In genomic region chr5:81072888-81073287, GRCm38 (mm10) we compare ENCODE assay signal across 21 mouse cellular contexts. TPM values are rescaled to one million over a fixed set of nuclear protein-coding genes. Genes with fewer than 3 reads are reported as not detected.
A peak's percentile ranks its signal among the peaks of the same experiment; 100 is the strongest.
DNase-seq lines count a peak whose midpoint lies in the region; ATAC-seq and TF ChIP-seq lines count a peak whose summit lies in the region.
"Had no signal": no experiment of that assay in that cellular context is flagged by ENCODE, and none has a peak within 500 bp of the region (broad histone marks: within the 10 kb centered on the region; RNA-seq: fewer than 3 reads in every experiment).

No protein-coding gene starts in this region.

- no peaks in the 10 kb centered on the region for H3K27me3 ChIP-seq in kidney, embryonic 15.5 days
- H3K27me3 ChIP-seq in kidney, embryonic 16.5 days (ENCODE audit: insufficient read depth, low read length), result no peaks in the 10 kb centered on the region
- no peaks in the 10 kb centered on the region for H3K27me3 ChIP-seq in kidney, embryonic 14.5 days (ENCODE audit: control insufficient read depth, insufficient read depth, low read length)
- H3K27me3 ChIP-seq in myocyte (ENCODE audit: control insufficient read depth, insufficient read depth, insufficient read length), result no peaks in the 10 kb centered on the region
- H3K27me3 ChIP-seq: CH12.LX had no signal

- peak; percentile 67; the same call in 1 of the 2 replicates for ATAC-seq in kidney, embryonic 15.5 days (replicated peaks; ENCODE audit: low FRiP score)
- peak; percentile 81 for ATAC-seq in kidney, embryonic 16.5 days (ENCODE audit: low FRiP score, low TSS enrichment)
- no peak for ATAC-seq in kidney, embryonic 14.5 days (ENCODE audit: low FRiP score, low TSS enrichment)
- ATAC-seq: activated CD4-positive, CD25-positive, alpha-beta regulatory T cell, adult 4 months; CD4-positive, CD25-positive, alpha-beta regulatory T cell, adult 4 months; Patski had no signal

- TF ChIP-seq POLR2A in myocyte (IDR thresholded peaks at IDR 0.05; ENCODE audit: insufficient read length, low read depth), result no peak

- 73% methylated on average over 5 of the region's 5 CpGs for WGBS in kidney, embryonic 15.5 days
- WGBS in kidney, embryonic 16.5 days, result 71% methylated on average over 5 of the region's 5 CpGs
- 77% methylated on average over 5 of the region's 5 CpGs for WGBS in kidney, embryonic 14.5 days

- H3ac ChIP-seq in myocyte (ENCODE audit: control insufficient read depth, insufficient read length), result no peak overlapping the region

- no peaks in the 10 kb centered on the region for H3K36me3 ChIP-seq in kidney, embryonic 15.5 days
- no peaks in the 10 kb centered on the region for H3K36me3 ChIP-seq in kidney, embryonic 16.5 days (ENCODE audit: insufficient read depth, low read length)
- no peaks in the 10 kb centered on the region for H3K36me3 ChIP-seq in kidney, embryonic 14.5 days (ENCODE audit: control insufficient read depth, insufficient read depth, low read length)
- H3K36me3 ChIP-seq in myocyte (ENCODE audit: control insufficient read depth, insufficient read depth), result no peaks in the 10 kb centered on the region
- H3K36me3 ChIP-seq: G1E had no signal

- no peak overlapping the region for H3K9ac ChIP-seq in kidney, embryonic 15.5 days
- no peak overlapping the region for H3K9ac ChIP-seq in kidney, embryonic 16.5 days (replicated peaks; ENCODE audit: low read length)
- no peak overlapping the region for H3K9ac ChIP-seq in kidney, embryonic 14.5 days (ENCODE audit: low read depth, low read length)

- no peak overlapping the region for H3K27ac ChIP-seq in kidney, embryonic 15.5 days
- no peak overlapping the region for H3K27ac ChIP-seq in kidney, embryonic 16.5 days (ENCODE audit: low read length)
- no peak overlapping the region for H3K27ac ChIP-seq in kidney, embryonic 14.5 days (ENCODE audit: low read depth, low read length)

- no peaks in the 10 kb centered on the region for H3K9me3 ChIP-seq in kidney, embryonic 15.5 days (replicated peaks)
- no peaks in the 10 kb centered on the region for H3K9me3 ChIP-seq in kidney, embryonic 16.5 days (ENCODE audit: low read length)
- no peaks in the 10 kb centered on the region for H3K9me3 ChIP-seq in kidney, embryonic 14.5 days (ENCODE audit: control insufficient read depth, low read length)
- H3K9me3 ChIP-seq: G1E had no signal

- no peak overlapping the region for H3K4me3 ChIP-seq in kidney, embryonic 15.5 days (replicated peaks)
- H3K4me3 ChIP-seq in kidney, embryonic 16.5 days (ENCODE audit: low read length), result no peak overlapping the region
- no peak overlapping the region for H3K4me3 ChIP-seq in kidney, embryonic 14.5 days (ENCODE audit: low read length)
- no peak overlapping the region for H3K4me3 ChIP-seq in myocyte

- DNase-seq in kidney, adult 18-20 months, result no peak
- no peak for DNase-seq in left cerebral cortex, adult 9 months (ENCODE audit: low spot score in 2 of 2)
- DNase-seq: adrenal gland, adult 2 months; adrenal gland, adult 8-10 months; adrenal gland, postnatal 10 days; adrenal gland, postnatal 14 days; adrenal gland, postnatal 25 days; adrenal gland, postnatal 36 days; B cell, adult 2 months; cerebellum, adult 11 months; cerebellum, adult 11-12 months; cerebellum, adult 18-20 months had no signal

- peaks cover 26% of the 10 kb centered on the region for H3K79me2 ChIP-seq in myocyte (ENCODE audit: control insufficient read depth, insufficient read depth)

- H3K4me2 ChIP-seq in kidney, embryonic 15.5 days, result no peak overlapping the region
- no peak overlapping the region for H3K4me2 ChIP-seq in kidney, embryonic 16.5 days (replicated peaks; ENCODE audit: low read depth, low read length)
- no peak overlapping the region for H3K4me2 ChIP-seq in kidney, embryonic 14.5 days (replicated peaks; ENCODE audit: low read depth, low read length)
- peak overlapping the region; percentile 20 for H3K4me2 ChIP-seq in myocyte (ENCODE audit: low read depth)

- H3K4me1 ChIP-seq in kidney, embryonic 15.5 days, result peaks cover 14% of the 10 kb centered on the region
- H3K4me1 ChIP-seq in kidney, embryonic 16.5 days (ENCODE audit: insufficient read depth, low read length), result peaks cover 16% of the 10 kb centered on the region; the same call in 1 of the 2 replicates
- peaks cover 2% of the 10 kb centered on the region; the same call in 1 of the 2 replicates for H3K4me1 ChIP-seq in kidney, embryonic 14.5 days (ENCODE audit: control insufficient read depth, insufficient read depth, low read length)

TF ChIP-seq in myocyte, 11 proteins besides CTCF, POLR2A, EP300 and RAD21:
- TF ChIP-seq POLR2AphosphoS2 (IDR thresholded peaks at IDR 0.05; ENCODE audit: insufficient read length, low read depth), result no peak
- no peak for TF ChIP-seq SRF (IDR thresholded peaks at IDR 0.05; ENCODE audit: control insufficient read depth, insufficient read length, low read depth)
- TF ChIP-seq TCF12 (IDR thresholded peaks at IDR 0.05; ENCODE audit: insufficient read depth, poor library complexity, severe bottlenecking), result no peak
- TF ChIP-seq CEBPB (IDR thresholded peaks at IDR 0.05; ENCODE audit: insufficient read depth, poor library complexity, severe bottlenecking), result no peak
- no peak for TF ChIP-seq TCF3 (IDR thresholded peaks at IDR 0.05; ENCODE audit: insufficient read length, low read depth)
- no peak for TF ChIP-seq MYOG (IDR thresholded peaks at IDR 0.05; ENCODE audit: control insufficient read depth in 1 of 3, insufficient read depth in 1 of 3, insufficient read length in 2 of 3, low read depth in 2 of 3)
- TF ChIP-seq MAX (IDR thresholded peaks at IDR 0.05; ENCODE audit: low read depth), result no peak
- no peak for TF ChIP-seq E2F4 (IDR thresholded peaks at IDR 0.05; ENCODE audit: insufficient read depth)
- no peak for TF ChIP-seq MYOD1 (IDR thresholded peaks at IDR 0.05; ENCODE audit: control insufficient read depth in 1 of 3, insufficient read length in 2 of 3, low read depth in 2 of 3)
- TF ChIP-seq USF1 (IDR thresholded peaks at IDR 0.05; ENCODE audit: low read depth), result no peak
- no peak for TF ChIP-seq REST (IDR thresholded peaks at IDR 0.05; ENCODE audit: insufficient read depth, insufficient read length)
TF ChIP-seq in myocyte: peak in this region for 0.

RNA-seq across cellular contexts. Expression of gene Adgrl3, which starts 53.0 kb away (rescaled TPM):
- 18.5 and 20.4 TPM in 2 replicates for polyA plus RNA-seq in kidney, embryonic 15.5 days (2015; fragmentation: Nextera tagmentation; extraction: Ambion mirVana)
- 12.7 and 17.7 TPM in 2 replicates for polyA plus RNA-seq in kidney, embryonic 16.5 days (2015; fragmentation: Nextera tagmentation; extraction: Ambion mirVana)
- 21.8 and 28.2 TPM in 2 replicates for polyA plus RNA-seq in kidney, embryonic 14.5 days (2014; fragmentation: Nextera tagmentation; extraction: Ambion mirVana)
- polyA plus RNA-seq in myocyte (2012; fragmentation: generic; extraction: Trizol), result 15.8 TPM
- polyA plus RNA-seq: G1E had no signal
